Mouse (Mus musculus): ENCODE data around the gene Sptbn1.

Sptbn1 gene

DNA sequence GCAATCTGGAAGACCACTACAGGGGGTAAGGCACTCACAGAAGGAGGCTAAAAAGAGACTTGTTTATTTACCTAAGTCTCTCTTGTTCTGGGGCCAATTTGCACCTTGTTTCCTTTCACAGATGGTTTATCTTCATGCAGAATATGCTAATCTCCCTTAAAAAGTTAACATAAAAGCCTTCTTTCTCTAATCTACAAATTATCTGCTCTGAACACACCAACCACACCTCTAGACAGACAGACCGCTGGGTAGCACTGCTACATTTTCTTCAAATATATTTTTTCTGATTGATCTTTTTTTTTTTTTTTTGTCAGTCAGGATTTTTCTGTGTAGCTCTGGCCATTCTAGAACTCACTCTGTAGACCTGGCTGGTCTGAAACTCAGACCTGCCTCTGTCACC is 50.5 kb downstream of the Sptbn1 start:
- no peak for DNase-seq (ENCODE audit: extremely low read depth, low read depth, low spot score)

DNA sequence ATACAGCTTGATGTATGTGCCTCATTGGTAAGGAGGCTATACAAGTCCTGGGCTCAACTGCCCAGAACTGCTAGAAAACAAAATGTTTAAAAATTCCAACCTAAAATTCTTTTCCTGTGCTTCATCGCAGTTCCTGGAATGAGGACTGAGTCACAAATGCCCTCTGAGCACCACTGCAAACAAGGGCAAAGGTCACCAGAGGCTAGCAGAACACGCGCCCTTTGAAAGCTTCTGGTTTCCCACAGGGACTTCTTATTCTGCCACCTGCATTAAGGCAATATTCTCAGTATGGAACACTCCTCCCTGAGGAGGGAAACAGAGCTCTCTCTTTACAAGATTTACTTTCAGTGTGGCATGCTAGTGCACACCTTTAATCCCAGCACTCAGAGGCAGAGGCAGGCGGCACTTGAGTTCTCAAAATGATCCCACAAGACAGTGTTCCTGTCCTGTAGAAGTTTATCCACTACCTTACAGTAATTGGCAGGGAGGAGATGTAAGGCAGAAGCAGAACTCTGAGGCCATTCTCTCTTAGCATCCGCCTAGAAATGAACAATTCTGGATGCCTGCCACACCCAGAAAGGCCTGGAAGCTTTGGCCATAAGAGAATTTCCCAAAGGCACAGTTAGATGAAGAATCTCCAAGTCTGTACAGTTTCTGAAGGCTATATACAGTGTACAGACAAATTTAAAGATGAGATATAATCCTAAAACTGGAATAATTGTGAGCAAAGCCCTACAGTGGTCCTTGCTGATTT is 56.1 kb downstream of the Sptbn1 start:
- no peak for DNase-seq (ENCODE audit: extremely low read depth, low read depth, low spot score)

DNA sequence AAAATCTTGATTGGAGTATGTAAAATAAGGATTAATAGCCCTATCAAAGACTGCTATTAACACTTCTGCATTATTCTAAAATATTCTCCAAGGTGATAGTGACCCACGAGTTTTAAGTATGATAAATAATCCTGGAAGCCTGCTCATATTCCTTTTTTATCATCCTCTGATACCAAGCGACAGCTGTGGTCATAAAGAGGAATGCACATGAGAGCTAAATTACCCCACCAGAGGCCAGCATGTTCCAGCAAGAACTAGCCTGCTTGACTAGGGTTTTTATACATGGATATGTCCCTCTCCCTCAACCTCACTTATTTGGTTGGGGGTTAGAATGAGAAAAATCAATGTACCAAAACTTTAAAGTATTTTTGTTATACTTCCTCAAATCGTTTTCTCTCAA is 56.8 kb downstream of the Sptbn1 start:
- DNase-seq (ENCODE audit: extremely low read depth, low read depth, low spot score), result no peak

DNA sequence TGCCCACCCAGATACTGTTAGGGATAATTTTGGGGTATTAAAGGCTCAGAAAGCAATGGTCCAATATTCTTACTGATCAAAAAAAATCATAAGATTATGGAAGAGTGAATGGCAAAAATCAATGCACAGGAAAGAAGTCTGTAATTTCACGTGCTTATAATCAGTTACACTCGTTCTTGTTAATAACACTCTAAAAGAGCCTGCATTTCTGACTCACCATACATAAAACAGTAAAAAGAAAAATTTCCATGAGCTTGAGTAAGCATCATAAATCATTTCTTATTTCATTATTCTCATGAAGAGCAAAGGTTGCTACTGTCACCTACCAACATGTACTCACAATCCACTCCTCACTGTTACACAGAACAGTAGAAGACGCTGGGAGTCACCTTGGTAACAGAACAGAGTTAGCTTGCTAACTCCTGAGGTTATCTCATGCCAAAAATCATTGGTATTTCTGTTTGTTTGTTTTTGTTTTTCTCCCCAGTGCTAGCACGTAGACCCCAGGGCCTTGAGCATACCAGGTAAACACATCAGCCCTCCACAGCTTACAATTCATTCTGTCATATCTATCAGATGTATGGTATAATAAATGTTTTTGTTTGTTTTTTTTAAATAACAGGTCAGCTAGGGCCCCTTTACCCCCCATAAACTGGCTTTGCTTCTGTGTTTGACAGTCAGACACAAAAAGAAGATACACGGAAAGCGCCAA is 57.7 kb downstream of the Sptbn1 start:
- DNase-seq (ENCODE audit: extremely low read depth, low read depth, low spot score), result no peak

DNA sequence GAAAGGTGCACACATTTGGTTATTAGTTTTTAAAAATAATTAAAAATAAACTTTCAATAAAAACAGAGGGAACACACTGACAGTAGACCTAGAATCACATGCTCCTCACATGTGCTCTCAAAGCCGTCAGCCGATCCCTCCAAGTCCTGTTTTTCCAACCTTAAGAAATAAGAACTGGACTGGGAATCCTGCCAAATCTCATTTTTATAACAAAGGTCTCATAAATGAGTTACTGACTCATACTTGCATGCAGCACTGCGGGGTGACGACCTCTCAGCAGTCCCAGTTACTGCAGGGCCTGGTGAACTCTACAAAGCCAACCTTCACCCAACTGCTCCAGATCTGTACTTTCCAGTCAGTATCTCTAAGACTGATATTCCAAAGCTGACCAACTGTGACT is 58.5 kb downstream of the Sptbn1 start:
- no peak for DNase-seq (ENCODE audit: extremely low read depth, low read depth, low spot score)

DNA sequence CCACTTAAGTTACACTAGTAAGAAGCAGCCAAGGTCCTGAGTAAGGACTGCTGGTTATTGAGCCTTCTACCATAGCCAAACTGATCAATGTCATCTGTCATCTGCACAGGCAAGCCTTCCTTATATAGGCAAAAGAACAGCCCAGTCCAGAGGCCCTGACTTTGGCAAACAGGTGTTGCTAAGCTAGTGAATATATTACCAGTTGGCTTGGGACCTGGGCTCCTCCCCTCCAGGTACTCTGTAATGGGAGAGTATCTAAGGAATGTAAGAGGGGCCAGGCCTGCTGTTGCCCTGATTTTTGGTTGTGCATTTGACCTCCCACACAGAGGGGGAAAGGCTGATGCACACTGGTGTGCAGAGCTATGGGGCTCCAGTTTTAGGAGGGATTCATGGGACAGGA is 63.6 kb downstream of the Sptbn1 start:
- DNase-seq (ENCODE audit: extremely low read depth, low read depth, low spot score), result no peak

DNA sequence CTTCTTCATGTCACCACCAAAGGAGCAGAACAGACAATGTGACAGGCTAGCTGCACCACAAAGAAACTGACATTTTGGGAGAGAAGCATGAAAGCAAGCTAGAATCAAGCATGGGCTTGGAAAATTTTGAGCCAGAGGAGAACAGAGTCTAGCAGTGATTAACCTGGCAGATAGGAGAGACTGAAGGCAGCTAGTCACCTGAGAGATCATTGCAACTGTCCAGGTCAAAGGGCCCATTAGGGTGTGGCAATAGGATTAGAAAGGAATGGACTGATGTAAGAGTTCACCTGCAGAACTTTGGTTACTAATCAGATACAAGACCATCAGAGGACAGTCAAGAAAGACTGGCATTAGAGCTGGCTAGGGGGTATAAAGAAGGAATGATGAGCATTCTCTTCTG is 67.6 kb downstream of the Sptbn1 start:
- DNase-seq (ENCODE audit: extremely low read depth, low read depth, low spot score), result no peak

DNA sequence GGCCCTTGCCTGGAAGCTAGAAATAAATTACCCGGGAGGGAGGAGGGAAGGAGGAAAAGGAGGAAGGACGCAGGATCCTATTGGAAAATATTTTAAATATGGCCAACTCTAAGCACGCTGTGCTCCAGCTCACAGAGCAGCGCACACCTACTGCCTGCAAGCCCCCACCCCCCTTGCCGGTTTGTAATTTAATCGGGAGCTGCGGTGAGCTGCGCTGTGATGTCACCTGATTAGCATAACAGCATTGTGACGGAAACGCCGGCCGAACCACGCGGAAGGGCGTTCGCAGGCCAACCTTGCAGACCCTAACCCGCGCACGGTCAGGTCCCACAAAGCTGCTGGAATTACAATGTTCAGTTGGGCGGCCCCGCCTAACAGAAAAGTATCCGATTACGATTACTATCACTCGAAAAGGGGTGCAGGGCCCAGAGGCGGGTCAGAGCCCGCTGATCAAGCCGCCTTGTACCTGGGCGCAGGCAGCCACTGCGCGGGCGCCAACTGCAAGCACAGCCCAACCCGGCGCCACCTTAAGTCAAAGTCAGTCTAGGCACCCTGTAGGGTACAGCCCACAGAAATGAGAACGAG is 69.8 kb downstream of the Sptbn1 start:
- DNase-seq (ENCODE audit: extremely low read depth, low read depth, low spot score), result no peak

DNA sequence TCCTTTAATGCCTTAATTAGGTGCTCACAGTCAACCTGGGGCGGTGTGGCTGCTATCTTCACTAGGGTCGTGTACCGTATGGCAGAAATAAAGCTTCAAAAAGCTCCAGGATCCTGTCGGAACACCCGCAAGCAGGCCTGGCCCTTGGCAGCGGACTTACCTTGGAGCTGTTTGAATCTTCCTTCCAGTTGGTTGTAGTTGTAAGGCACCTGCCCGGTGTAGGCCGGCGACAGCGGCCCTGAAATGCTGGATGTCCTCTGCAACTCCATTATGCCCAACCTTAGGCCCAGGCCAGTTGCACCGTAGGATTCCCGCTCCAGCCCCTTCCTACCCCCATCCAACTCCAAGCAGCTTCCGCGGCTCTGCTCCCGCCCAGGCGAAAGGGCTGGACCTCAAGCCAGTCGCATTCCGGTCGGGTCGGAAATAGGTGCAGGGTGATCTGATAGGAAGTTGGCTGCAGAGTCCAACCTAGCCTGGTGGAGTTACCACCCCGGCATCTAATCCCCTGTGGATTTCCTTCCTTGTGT is 70.3 kb downstream of the Sptbn1 start:
- DNase-seq (ENCODE audit: extremely low read depth, low read depth, low spot score), result no peak

DNA sequence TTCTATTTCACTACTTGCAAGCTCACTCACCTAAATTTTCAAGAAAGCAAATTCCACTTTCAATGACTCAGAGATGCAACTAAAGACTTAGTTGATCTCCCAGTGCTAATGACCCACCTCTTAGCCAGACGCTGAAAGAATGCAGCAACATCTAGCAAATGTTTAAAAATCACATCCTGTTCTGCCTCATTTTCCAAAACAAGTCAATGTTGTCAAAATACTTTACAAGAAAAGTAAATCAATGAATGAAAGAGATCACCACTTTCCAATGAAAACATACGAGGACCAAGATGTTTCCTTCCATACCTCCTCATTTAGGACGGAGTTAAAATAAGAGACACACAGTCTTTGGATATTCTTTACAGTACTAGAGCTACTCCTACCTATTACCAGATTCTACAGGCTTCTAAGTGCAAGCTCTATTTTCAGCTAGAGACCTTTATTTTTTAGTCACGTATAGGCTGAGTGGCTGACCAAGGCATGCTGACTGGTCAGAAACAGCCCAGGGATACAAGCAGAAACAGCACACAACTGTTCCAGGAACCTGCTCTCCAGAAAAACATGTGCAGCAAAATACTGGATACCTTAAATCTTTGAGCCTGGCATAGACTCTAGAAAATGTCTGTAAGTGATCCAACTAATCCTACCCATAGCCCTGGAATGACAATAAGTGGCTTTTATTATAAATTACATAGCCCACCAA is 71.5 kb downstream of the Sptbn1 start:
- DNase-seq (ENCODE audit: extremely low read depth, low read depth, low spot score), result no peak

DNA sequence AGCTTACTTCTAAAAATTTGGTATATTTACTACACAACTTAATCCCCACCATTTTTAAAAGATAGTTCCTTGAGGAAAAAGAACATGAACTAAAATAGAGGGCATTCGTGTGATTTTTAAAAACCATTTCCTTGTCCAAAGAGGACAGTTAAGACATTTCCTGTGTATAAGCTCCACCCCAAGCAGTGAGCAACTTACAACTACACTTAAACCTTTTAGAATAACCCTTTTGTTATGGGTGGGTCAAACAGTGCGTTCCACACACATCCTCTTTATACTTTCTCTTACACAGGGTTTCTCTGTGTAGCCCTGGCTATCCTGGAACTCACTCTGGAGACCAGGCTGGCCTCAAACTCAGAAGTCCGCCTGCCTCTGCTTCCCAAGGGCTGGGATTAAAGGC is 72.2 kb downstream of the Sptbn1 start:
- no peak for DNase-seq (ENCODE audit: extremely low read depth, low read depth, low spot score)

DNA sequence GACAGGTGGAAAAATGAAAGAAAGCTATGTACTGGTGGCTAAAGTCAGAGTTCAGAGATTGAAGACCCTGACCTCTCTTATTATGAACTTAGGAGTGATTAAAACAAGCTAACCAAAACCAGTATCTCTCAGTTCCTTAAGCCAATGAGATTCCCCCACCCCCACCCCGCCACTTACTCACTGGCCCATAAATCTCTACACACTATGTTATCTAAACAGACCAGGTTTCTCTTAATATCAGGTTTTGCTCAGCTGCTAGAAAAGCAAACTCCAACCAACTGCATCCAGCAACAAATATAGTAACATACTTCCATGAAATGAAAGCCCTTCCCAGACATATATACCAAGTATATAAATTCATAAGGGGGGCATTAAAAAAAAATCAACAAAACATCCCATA is 73.2 kb downstream of the Sptbn1 start:
- DNase-seq (ENCODE audit: extremely low read depth, low read depth, low spot score), result no peak

DNA sequence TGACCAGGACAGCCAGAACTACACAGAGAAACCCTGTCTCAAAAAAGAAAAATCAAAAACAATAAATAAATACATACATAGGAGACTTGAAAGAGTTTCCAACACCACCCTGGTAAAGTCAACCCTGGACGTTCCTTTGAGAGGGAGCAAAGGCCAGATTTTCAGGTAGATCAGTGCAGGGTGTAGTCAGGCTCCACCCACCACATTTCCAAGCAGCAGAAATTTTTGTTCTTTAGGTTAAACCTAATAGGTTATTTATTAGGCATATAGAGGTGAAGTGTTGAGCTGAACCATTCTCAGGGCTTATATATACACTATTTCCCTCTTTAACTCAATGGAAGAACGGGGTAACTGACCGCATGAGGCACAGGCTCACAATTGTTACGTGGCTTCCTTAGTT is 77.0 kb downstream of the Sptbn1 start:
- no peak for DNase-seq (ENCODE audit: extremely low read depth, low read depth, low spot score)

DNA sequence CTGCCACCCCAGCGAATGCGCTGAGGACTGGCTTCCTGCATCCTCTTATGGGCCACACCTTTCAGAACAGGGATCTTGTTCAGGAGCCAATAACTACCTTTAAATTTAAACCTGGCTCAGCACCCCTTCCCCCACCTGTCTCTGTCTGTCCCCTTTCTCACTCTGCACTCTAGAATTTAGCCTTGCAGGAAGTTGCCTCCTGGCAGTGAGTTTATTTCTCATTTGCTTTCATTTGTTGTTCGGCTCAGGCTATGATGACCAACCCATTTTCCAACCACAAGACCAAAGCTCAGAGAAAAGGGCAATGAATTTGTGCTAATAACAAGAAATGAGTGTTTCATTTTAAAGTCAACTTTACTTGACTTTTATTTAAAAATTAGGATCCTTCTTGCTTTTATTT is 77.9 kb downstream of the Sptbn1 start:
- no peak for DNase-seq (ENCODE audit: extremely low read depth, low read depth, low spot score)

DNA sequence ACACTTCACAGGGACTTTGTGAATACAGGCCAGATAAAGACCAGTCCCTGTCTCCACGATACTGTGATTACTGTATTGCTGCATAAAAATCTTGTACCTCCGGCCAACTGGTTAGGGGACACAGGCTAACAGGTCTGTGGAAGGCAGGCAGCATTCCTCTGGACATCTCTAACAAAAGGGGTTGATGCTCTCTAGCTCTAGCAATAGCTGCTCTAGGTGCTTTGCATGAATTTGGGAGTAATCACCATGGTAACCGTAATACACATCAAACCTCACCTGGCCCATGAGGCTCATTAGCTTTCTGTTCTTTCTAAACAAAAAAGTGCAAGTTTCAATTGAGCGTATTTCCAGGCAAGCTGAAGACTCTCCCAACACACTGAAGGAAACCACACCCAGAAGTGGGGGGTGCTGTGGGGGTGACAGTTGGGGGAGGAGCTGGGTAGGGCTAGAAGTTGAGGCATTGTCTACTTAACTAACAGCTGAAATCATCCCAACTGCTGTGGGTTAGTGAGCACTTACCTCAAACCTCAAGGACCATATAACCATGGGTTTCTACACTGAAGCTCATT is 81.0 kb downstream of the Sptbn1 start:
- no peak for DNase-seq (ENCODE audit: extremely low read depth, low read depth, low spot score)

DNA sequence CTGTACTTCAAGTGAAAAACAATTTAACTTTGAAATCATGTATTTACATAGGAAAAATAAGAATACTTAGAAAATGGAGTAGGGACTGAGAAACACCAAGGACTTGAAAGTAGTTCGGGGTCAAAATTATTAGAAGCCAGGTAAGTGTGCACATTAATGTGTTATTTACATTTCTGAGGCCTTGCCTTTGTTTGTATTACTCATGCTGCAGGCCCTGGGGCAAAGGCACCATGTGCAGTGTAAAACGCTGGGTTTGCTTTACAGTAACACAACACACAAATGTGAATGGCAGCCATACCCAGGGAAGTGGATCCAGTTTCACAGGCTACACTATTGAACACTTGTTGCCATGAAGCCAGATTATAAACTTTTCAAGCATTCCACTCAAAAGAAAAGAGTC is 83.4 kb downstream of the Sptbn1 start:
- DNase-seq (ENCODE audit: extremely low read depth, low read depth, low spot score), result no peak

DNA sequence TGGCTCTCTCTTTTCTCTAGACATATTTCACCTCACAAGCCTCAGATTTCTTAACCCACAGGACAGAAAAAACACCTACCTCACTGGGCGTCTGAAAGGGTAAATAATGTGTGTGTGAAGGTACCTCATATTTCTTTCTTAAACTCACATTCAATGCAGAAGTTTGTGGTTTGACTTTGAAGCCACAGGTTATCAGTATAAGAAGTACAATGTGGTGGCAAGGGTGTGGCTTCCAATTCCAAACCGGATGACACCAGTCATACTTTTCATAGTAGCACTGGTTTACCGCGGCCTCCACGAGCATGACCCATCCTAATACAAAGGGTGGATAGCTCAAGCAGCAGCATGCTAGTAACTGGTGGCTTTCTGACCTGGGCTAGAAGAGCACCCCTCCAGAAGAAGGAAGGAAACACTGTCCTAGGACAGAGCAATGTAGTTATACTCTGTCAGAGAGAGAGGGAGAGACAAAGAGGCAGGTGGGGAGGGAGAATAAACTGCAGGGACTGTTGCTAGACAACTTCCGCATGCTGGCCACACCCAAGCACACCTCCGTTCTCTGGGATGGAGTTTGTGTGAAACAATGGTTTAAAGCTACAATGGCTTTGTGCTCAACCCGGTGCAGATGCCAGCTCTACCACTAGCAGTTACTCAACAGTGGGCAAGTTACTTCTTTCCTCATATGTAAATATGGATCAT is 85.1 kb downstream of the Sptbn1 start:
- no peak for DNase-seq (ENCODE audit: extremely low read depth, low read depth, low spot score)

DNA sequence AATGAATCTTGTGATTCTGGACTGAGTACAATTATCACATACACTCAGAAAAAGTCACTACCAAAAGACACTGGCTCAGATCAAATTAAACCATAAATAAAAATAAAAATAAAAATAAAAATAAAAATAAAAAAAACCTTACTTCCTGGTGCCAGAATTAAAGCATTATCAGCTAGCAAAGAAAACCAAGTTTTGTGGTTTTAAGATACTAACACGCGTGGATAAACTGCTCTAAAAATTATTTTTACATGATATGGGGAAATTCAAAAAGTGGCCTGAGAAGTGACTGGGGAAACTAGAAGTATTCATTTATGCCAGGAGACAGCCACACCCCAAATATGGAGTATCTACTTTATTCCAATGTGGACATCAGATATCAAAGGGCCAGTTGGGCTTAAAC is 89.8 kb downstream of the Sptbn1 start:
- DNase-seq (ENCODE audit: extremely low read depth, low read depth, low spot score), result no peak

DNA sequence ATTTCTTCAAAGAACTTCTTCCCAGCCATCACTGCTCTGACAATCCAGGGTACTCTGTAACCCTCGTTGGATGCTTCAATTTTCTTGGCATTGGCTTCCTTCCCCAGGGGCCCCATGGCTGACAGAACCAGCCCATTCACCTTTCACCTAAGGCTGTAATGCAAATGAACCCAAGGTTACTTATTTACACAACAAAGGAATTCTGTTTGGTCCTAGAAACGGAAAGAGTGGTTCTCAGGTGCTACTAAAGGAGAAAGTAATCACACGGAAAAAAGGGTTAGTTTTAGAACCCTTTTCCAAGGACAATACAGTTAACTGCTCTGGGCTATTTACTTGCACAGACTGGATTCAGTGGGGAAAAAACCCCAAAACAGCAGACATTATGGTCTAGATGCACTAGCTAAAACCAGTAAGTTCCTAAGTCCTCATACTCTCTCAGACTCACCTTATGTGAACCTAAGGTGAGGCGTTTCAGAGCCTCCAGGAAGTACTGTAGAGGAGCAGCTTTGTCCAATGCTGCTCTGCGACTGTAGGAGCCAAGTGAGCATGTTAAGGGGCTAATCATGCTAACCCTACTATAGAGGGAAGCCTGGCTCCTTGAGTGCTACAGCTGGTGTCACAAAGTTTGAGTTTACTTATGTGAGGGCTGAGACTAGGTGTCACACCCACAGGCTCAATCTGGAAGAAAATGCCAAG is 90.7 kb downstream of the Sptbn1 start:
- DNase-seq (ENCODE audit: extremely low read depth, low read depth, low spot score), result no peak

DNA sequence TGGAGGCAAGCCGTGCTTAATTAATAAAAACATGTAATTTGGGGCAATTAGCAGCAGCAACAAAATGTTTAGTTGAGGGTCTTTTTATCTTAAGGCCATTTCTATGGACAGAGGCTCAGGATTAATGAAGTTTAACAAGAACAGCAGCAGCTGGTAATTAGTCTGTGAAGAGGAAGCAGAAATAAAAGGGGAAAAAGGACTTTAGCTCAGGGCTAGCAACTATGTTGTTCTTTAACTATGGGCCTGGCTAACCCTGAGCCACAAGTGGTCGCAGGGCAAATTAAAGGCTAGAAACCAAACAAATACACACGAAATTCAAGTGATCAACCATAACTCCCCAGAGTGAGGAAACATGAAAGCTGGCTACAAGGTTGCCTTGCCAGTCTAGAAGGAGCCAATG is 91.9 kb downstream of the Sptbn1 start:
- no peak for DNase-seq (ENCODE audit: extremely low read depth, low read depth, low spot score)
